Mouse (Mus musculus): Measurements from ENCODE around the gene Hspa8.

DNA sequence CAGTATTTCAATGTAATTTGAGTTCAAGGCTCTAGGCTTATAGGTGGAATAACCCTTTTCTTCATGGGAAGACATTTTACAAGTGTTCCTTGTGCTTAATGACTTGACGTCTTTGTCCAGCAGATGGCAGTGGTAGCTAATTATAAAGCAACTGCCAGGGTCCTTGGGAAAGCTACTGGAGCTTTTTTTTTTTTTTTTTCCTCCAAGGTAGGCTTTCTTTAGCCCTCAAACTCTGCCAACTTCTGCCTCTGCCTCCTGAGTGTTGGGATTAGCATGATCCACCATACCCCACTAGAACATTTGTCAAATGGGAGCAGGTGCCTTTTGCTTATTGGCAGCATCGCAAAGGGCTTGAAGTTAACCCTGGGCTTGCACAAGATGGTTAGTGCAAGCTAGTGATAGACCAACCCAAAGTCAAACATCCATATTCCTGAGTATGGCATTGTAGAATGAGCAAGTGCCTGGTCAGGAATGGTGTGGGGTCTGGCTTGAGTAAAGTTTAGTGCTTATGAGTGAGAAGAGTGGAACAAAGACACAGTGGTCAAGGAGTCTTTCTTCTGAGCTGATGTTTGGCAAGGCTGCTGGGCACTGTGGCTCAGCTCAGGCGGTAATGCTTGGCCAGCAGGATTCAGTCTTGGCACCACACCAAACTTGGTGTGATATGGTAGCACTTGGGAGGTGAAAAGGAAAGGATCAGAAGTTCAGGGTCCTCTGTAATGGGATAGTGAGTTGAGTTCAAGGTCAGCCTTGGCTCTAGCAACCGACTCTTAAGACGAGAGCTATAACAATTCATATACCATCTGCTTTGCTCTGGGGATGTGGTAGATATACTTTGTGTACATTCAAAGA lies 5.9 kb downstream of the Hspa8 start:
- no peak for TF ChIP-seq GATA1 (IDR thresholded peaks at IDR 0.05; ENCODE audit: borderline replicate concordance, low read length)
- no peak for TF ChIP-seq FLI1 (IDR thresholded peaks at IDR 0.05; ENCODE audit: low read length)
